ENCODE assay signal across 9 mouse cellular contexts in the genomic region with DNA sequence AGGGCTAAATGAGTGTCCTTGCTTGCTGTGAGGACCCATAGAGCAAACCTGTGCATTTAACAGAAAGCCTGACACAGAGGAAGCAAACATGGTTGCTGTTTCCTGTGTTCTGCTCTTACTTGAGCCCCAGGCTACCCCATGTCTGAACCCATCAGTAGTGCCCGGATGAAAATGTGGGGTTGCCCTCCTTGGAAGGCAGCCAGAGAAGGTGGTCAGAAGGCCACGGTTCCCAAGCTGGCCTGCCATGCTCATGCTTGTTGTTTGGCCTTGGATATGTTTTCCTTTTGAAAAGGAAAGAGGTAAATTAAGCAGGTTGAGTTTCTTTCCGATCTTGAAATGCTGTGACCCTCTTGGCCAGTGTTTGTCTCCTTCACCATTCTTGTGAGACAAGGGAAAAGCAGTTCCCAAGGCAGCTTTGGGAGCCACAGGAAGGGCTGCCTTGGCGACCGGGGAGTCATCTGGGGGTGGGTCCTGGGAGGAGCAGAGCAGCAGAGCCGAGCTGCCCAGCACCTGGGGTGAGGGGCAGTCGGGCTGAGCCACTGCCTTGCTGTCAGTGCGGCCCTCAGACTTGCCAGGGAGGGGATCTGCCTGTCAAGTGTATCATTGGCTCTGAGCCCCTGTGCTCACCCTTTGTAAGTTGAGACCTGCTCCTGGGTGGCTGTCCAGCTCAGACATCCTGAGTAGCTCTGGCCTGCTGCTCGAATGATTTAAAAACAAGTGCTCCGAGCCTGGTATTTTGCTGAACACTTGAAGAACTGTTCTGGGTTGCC. TPM values are rescaled to one million over a fixed set of nuclear protein-coding genes. Genes with fewer than 3 reads are reported as not detected.
DNase-seq lines count a peak whose midpoint lies in the region; ATAC-seq and TF ChIP-seq lines count a peak whose summit lies in the region.
"Had no signal": no experiment of that assay in that cellular context is flagged by ENCODE, and none has a peak within 500 bp of the region (broad histone marks: within the 10 kb centered on the region; RNA-seq: fewer than 3 reads in every experiment).

No protein-coding gene starts in this region.

- DNase-seq in liver, embryonic 11.5 days (ENCODE audit: low spot score) = no peak
- no peak for DNase-seq in liver
- no peak for DNase-seq in gastrocnemius, postnatal 36 days
- no peak for DNase-seq in left cerebral cortex, postnatal 25 days (ENCODE audit: low spot score in 2 of 2)
- no peak for DNase-seq in urinary bladder, postnatal 25 days (ENCODE audit: low spot score)

- intact Hi-C loops in gastrocnemius, postnatal 36 days (cut with DNase I) = no loop called here
- intact Hi-C loops in left cerebral cortex, postnatal 25 days (cut with DNase I) = no loop called here

- H3K36me3 ChIP-seq in liver, embryonic 11.5 days (ENCODE audit: control insufficient read depth, insufficient read depth, low read length) = peaks cover 5% of the 10 kb centered on the region; the same call in 1 of the 2 replicates
- H3K36me3 ChIP-seq in hindbrain, embryonic 12.5 days = peaks cover 33% of the 10 kb centered on the region
- peaks cover 32% of the 10 kb centered on the region for H3K36me3 ChIP-seq in midbrain, embryonic 12.5 days

- TF ChIP-seq POLR2A in cortical plate, adult 2 months (IDR thresholded peaks at IDR 0.05; ENCODE audit: extremely low read depth, insufficient read depth, low read length) = no peak

- H3K9ac ChIP-seq in liver, embryonic 11.5 days (ENCODE audit: low read depth, low read length) = peak overlapping the region; percentile 10; the same call in 1 of the 2 replicates
- peak overlapping the region; percentile 33; the same call in 1 of the 2 replicates for H3K9ac ChIP-seq in hindbrain, embryonic 12.5 days
- peak overlapping the region; percentile 37; the same call in 1 of the 2 replicates for H3K9ac ChIP-seq in midbrain, embryonic 12.5 days (replicated peaks)

- peak overlapping the region; percentile 58 for H3K27ac ChIP-seq in liver, embryonic 11.5 days (ENCODE audit: low read depth, low read length)
- H3K27ac ChIP-seq in cortical plate, adult 2 months (ENCODE audit: insufficient read depth, low read length) = peak overlapping the region; percentile 42
- peak overlapping the region; percentile 76 for H3K27ac ChIP-seq in hindbrain, embryonic 12.5 days
- peak overlapping the region; percentile 78 for H3K27ac ChIP-seq in midbrain, embryonic 12.5 days (replicated peaks)
- H3K27ac ChIP-seq: macrophage had no signal

- ATAC-seq in liver, embryonic 11.5 days (replicated peaks; ENCODE audit: low FRiP score) = no peak
- ATAC-seq in hindbrain, embryonic 12.5 days (ENCODE audit: low FRiP score) = no peak
- peak; percentile 39; the same call in 1 of the 2 replicates for ATAC-seq in midbrain, embryonic 12.5 days (ENCODE audit: low FRiP score, low read depth)

- peaks cover 32% of the 10 kb centered on the region for H3K4me1 ChIP-seq in liver, embryonic 11.5 days (replicated peaks; ENCODE audit: control insufficient read depth, insufficient read depth, low read length)
- peaks cover 6% of the 10 kb centered on the region for H3K4me1 ChIP-seq in cortical plate, adult 2 months (ENCODE audit: control insufficient read depth, insufficient read depth, low read length)
- peaks cover 36% of the 10 kb centered on the region for H3K4me1 ChIP-seq in hindbrain, embryonic 12.5 days
- peaks cover 34% of the 10 kb centered on the region for H3K4me1 ChIP-seq in midbrain, embryonic 12.5 days

- 0 out of 2 replicates have a peak overlapping the region, but pooled peaks have one; percentile 17 for H3K4me2 ChIP-seq in liver, embryonic 11.5 days
- H3K4me2 ChIP-seq in hindbrain, embryonic 12.5 days (replicated peaks) = no peak overlapping the region
- H3K4me2 ChIP-seq in midbrain, embryonic 12.5 days (replicated peaks) = no peak overlapping the region; the same call in 1 of the 2 replicates

- no peaks in the 10 kb centered on the region for H3K27me3 ChIP-seq in liver, embryonic 11.5 days (replicated peaks; ENCODE audit: control insufficient read depth, insufficient read depth, low read length)
- H3K27me3 ChIP-seq in hindbrain, embryonic 12.5 days = no peaks in the 10 kb centered on the region
- no peaks in the 10 kb centered on the region for H3K27me3 ChIP-seq in midbrain, embryonic 12.5 days

- no peak for TF ChIP-seq CTCF in cortical plate, adult 2 months (IDR thresholded peaks at IDR 0.05; ENCODE audit: extremely low read depth, insufficient read depth, low read length)

- H3K9me3 ChIP-seq in liver, embryonic 11.5 days (ENCODE audit: control insufficient read depth, low read length) = no peaks in the 10 kb centered on the region
- no peaks in the 10 kb centered on the region for H3K9me3 ChIP-seq in hindbrain, embryonic 12.5 days (replicated peaks)
- H3K9me3 ChIP-seq in midbrain, embryonic 12.5 days = no peaks in the 10 kb centered on the region

- H3K4me3 ChIP-seq in liver, embryonic 11.5 days (ENCODE audit: low read depth, low read length) = no peak overlapping the region
- no peak overlapping the region for H3K4me3 ChIP-seq in cortical plate, adult 2 months (ENCODE audit: insufficient read depth, low read length)
- no peak overlapping the region for H3K4me3 ChIP-seq in hindbrain, embryonic 12.5 days
- no peak overlapping the region for H3K4me3 ChIP-seq in midbrain, embryonic 12.5 days

- WGBS in liver, embryonic 11.5 days = 26% methylated on average over 10 of the region's 10 CpGs
- whole genome bisulfite sequencing in hindbrain, embryonic 12.5 days = 18% methylated on average over 10 of the region's 10 CpGs
- WGBS in midbrain, embryonic 12.5 days = 13% methylated on average over 10 of the region's 10 CpGs

RNA-seq across cellular contexts. Expression of a gene that starts 30.0 kb away (rescaled TPM):
- polyA plus RNA-seq in liver, embryonic 11.5 days (2014; fragmentation: Nextera tagmentation; extraction: Ambion mirVana) = 22.9 and 24.1 TPM in 2 replicates
- polyA plus RNA-seq in cortical plate, adult 2 months (2012; rRNA removed) = 44.7 and 47.1 TPM in 2 replicates
- 41.8 and 44.7 TPM in 2 replicates for polyA plus RNA-seq in hindbrain, embryonic 12.5 days (2016; fragmentation: Nextera tagmentation; extraction: Ambion mirVana)
- polyA plus RNA-seq in midbrain, embryonic 12.5 days (2016; fragmentation: Nextera tagmentation; extraction: Ambion mirVana) = 38.5 and 53.9 TPM in 2 replicates
- total RNA-seq in gastrocnemius, postnatal 36 days (2021) = 10 to 100 TPM; 19.0 to 19.2 TPM
- 100 to 1,000 TPM; 114 to 116 TPM for total RNA-seq in left cerebral cortex, postnatal 25 days (2021)
